Mouse (Mus musculus): ENCODE measurements at regions not wholly inside any gene's neighbourhood (a gene's known extent, or its start where the extent isn't known, plus 50 kb on each side); places are given as distances from the start of the nearest gene placed in this dataset.
A peak's percentile ranks its signal among the peaks of the same experiment; 100 is the strongest.

- Histone ChIP-seq H3K36me3 (ENCODE audit: control insufficient read depth, insufficient read depth, low read length) (no peaks in the 10 kb centered on the region), H3K9ac (ENCODE audit: low read length) (no peak overlapping the region), H3K4me3 (replicated peaks; ENCODE audit: low read length) (no peak overlapping the region), H3K27ac (ENCODE audit: low read length) (no peak overlapping the region), H3K9me3 (replicated peaks; ENCODE audit: control insufficient read depth, low read length) (no peaks in the 10 kb centered on the region), H3K4me1 (ENCODE audit: control insufficient read depth, insufficient read depth, low read length) (no peaks in the 10 kb centered on the region), H3K27me3 (ENCODE audit: control insufficient read depth, insufficient read depth, low read length) (no peaks in the 10 kb centered on the region), H3K4me2 (ENCODE audit: low read depth, low read length) (no peak overlapping the region)
- ATAC-seq (ENCODE audit: insufficient read depth, low FRiP score): no peak
- WGBS: 80% methylated on average over 7 of the region's 7 CpGs
Measured at GRCm38 (mm10) chr4:124414386-124414785, 196.2 kb downstream of the 3100002H09Rik start.

DNA sequence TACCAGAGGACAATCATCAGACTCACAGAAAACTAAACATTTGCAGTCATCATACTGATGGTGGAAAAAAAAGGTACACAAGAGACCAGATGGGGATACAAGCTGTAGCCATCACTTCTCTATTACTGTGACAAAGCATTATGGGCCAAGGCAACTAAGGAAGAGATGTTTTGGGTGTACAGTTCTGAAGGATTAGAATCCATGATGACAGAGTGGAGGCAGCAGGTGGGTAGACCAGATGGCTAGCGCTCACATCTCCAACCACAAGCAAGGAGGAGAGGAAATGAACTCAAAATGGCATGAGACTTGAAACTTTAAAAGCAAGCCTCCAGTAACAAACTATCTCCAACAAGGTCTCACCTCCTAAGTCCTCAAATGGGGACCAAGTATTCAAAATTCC lies 201.3 kb downstream of the 3100002H09Rik start:
- 88% methylated on average over 1 of the region's 1 CpGs for WGBS
- Histone ChIP-seq H3K27ac (ENCODE audit: low read length) (no peak overlapping the region), H3K27me3 (ENCODE audit: control insufficient read depth, insufficient read depth, low read length) (no peaks in the 10 kb centered on the region), H3K4me1 (ENCODE audit: control insufficient read depth, insufficient read depth, low read length) (no peaks in the 10 kb centered on the region), H3K4me2 (ENCODE audit: low read depth, low read length) (no peak overlapping the region), H3K36me3 (ENCODE audit: control insufficient read depth, insufficient read depth, low read length) (no peaks in the 10 kb centered on the region), H3K9me3 (replicated peaks; ENCODE audit: control insufficient read depth, low read length) (no peaks in the 10 kb centered on the region), H3K4me3 (replicated peaks; ENCODE audit: low read length) (no peak overlapping the region), H3K9ac (ENCODE audit: low read length) (no peak overlapping the region)
- no peak for ATAC-seq (ENCODE audit: insufficient read depth, low FRiP score)

GRCm38 (mm10) chr4:124402075-124402474 lies 208.5 kb downstream of the 3100002H09Rik start:
- no peak overlapping the region for H3K4me2 ChIP-seq (ENCODE audit: low read depth, low read length)
- H3K27ac ChIP-seq (ENCODE audit: low read length): no peak overlapping the region
- H3K27me3 ChIP-seq (ENCODE audit: control insufficient read depth, insufficient read depth, low read length): no peaks in the 10 kb centered on the region
- no peaks in the 10 kb centered on the region for H3K9me3 ChIP-seq (replicated peaks; ENCODE audit: control insufficient read depth, low read length)
- no peak for ATAC-seq (ENCODE audit: insufficient read depth, low FRiP score)
- H3K4me3 ChIP-seq (replicated peaks; ENCODE audit: low read length): no peak overlapping the region
- no peaks in the 10 kb centered on the region for H3K4me1 ChIP-seq (ENCODE audit: control insufficient read depth, insufficient read depth, low read length)
- H3K9ac ChIP-seq (ENCODE audit: low read length): no peak overlapping the region
- WGBS: 68% methylated on average over 8 of the region's 8 CpGs
- H3K36me3 ChIP-seq (ENCODE audit: control insufficient read depth, insufficient read depth, low read length): no peaks in the 10 kb centered on the region

DNA sequence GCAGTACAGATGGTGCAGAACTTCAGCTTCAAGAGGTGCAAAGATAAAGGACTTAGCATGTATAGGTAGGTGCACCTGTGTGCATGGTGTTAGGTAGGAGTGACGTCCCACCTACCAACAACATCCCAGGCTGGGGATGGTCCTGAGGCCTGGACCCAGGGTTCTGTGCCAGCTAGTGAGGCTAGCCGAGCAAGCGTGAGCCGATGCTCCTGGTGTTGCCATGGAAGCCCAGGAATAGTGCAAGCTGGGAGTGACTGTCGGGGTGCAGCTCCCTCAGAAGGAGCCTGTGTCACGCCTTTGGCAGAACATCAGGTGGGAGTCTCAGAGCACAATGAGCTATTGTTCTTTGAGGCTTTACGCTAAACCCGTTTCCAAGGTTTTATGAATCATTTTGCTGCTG lies 209.9 kb downstream of the 3100002H09Rik start:
- 0 out of 2 replicates have a peak, but pooled peaks cover 3% of the 10 kb centered on the region for H3K4me1 ChIP-seq (ENCODE audit: control insufficient read depth, insufficient read depth, low read length)
- no peak overlapping the region for H3K4me3 ChIP-seq (replicated peaks; ENCODE audit: low read length)
- no peak overlapping the region for H3K9ac ChIP-seq (ENCODE audit: low read length)
- H3K27ac ChIP-seq (ENCODE audit: low read length): no peak overlapping the region
- no peaks in the 10 kb centered on the region for H3K9me3 ChIP-seq (replicated peaks; ENCODE audit: control insufficient read depth, low read length)
- no peak overlapping the region for H3K4me2 ChIP-seq (ENCODE audit: low read depth, low read length)
- H3K36me3 ChIP-seq (ENCODE audit: control insufficient read depth, insufficient read depth, low read length): no peaks in the 10 kb centered on the region
- ATAC-seq (ENCODE audit: insufficient read depth, low FRiP score): peak; percentile 50; the same call in 1 of the 2 replicates
- 57% methylated on average over 8 of the region's 8 CpGs for WGBS
- no peaks in the 10 kb centered on the region for H3K27me3 ChIP-seq (ENCODE audit: control insufficient read depth, insufficient read depth, low read length)

DNA sequence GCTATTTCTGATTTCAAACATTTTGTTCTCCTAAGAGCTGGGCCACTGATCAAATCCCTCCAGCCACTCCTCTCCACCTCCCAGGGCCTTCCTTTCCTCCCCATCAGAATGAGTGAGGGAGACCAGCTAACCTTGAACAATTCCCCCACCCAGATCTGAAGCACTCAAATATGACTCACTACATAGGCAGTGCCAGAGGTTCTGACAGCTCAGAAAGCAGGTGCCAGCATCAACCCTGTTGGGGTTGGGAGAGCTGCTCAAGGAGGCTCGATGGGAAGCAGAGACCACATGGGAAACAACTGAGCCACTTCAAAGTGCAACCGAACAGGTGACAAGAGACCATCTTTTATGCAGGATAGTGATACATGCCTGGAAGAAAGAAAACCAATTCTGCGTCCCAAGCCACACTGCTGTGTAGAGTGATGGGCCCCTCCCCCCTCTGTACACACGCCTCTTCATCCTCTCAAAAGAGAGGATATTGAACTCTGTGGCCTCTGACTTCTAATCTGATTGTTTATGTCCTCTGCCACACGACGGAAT lies 210.4 kb downstream of the 3100002H09Rik start:
- Histone ChIP-seq H3K9ac (ENCODE audit: low read length) (no peak overlapping the region), H3K4me3 (replicated peaks; ENCODE audit: low read length) (no peak overlapping the region), H3K36me3 (ENCODE audit: control insufficient read depth, insufficient read depth, low read length) (no peaks in the 10 kb centered on the region), H3K4me1 (ENCODE audit: control insufficient read depth, insufficient read depth, low read length) (peaks cover 8% of the 10 kb centered on the region; the same call in 1 of the 2 replicates), H3K9me3 (replicated peaks; ENCODE audit: control insufficient read depth, low read length) (no peaks in the 10 kb centered on the region), H3K27ac (ENCODE audit: low read length) (no peak overlapping the region), H3K27me3 (ENCODE audit: control insufficient read depth, insufficient read depth, low read length) (no peaks in the 10 kb centered on the region), H3K4me2 (ENCODE audit: low read depth, low read length) (no peak overlapping the region)
- no peak for ATAC-seq (ENCODE audit: insufficient read depth, low FRiP score)
- 42% methylated on average over 6 of the region's 6 CpGs for WGBS

DNA sequence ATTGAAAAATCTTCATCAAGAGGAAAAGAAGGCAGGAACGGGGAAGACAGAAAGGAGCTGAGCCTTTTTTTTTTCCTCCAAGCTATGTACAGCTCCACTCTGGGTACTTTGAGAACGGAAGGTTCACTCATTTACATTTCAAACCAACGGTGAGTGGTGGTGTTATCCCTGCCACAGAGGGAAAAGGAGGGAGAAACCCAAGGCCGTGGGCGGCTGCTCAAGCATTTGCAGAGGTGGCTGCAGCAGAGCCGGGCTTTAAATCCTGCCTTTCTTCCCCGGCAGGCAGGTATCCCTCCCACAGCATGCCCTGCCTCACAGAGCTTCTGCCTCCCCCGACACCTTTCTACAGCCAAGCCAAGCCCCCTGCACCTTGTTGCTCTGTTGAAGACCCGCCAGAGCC lies 212.2 kb downstream of the 3100002H09Rik start:
- 35% methylated on average over 9 of the region's 9 CpGs for WGBS
- Histone ChIP-seq H3K4me1 (ENCODE audit: control insufficient read depth, insufficient read depth, low read length) (peaks cover 12% of the 10 kb centered on the region; the same call in 1 of the 2 replicates), H3K4me3 (replicated peaks; ENCODE audit: low read length) (no peak overlapping the region), H3K4me2 (ENCODE audit: low read depth, low read length) (no peak overlapping the region), H3K9ac (ENCODE audit: low read length) (no peak overlapping the region), H3K9me3 (replicated peaks; ENCODE audit: control insufficient read depth, low read length) (no peaks in the 10 kb centered on the region), H3K36me3 (ENCODE audit: control insufficient read depth, insufficient read depth, low read length) (no peaks in the 10 kb centered on the region), H3K27me3 (ENCODE audit: control insufficient read depth, insufficient read depth, low read length) (no peaks in the 10 kb centered on the region), H3K27ac (ENCODE audit: low read length) (no peak overlapping the region)
- ATAC-seq (ENCODE audit: insufficient read depth, low FRiP score): no peak

GRCm38 (mm10) chr4:124396566-124397283 lies 213.9 kb downstream of the 3100002H09Rik start:
- peaks cover 12% of the 10 kb centered on the region; the same call in 1 of the 2 replicates for H3K4me1 ChIP-seq (ENCODE audit: control insufficient read depth, insufficient read depth, low read length)
- H3K27me3 ChIP-seq (ENCODE audit: control insufficient read depth, insufficient read depth, low read length): no peaks in the 10 kb centered on the region
- no peaks in the 10 kb centered on the region for H3K36me3 ChIP-seq (ENCODE audit: control insufficient read depth, insufficient read depth, low read length)
- no peak overlapping the region for H3K27ac ChIP-seq (ENCODE audit: low read length)
- ATAC-seq (ENCODE audit: insufficient read depth, low FRiP score): no peak
- H3K9me3 ChIP-seq (replicated peaks; ENCODE audit: control insufficient read depth, low read length): no peaks in the 10 kb centered on the region
- no peak overlapping the region for H3K4me3 ChIP-seq (replicated peaks; ENCODE audit: low read length)
- H3K9ac ChIP-seq (ENCODE audit: low read length): no peak overlapping the region
- no peak overlapping the region for H3K4me2 ChIP-seq (ENCODE audit: low read depth, low read length)
- WGBS: 53% methylated on average over 13 of the region's 13 CpGs

DNA sequence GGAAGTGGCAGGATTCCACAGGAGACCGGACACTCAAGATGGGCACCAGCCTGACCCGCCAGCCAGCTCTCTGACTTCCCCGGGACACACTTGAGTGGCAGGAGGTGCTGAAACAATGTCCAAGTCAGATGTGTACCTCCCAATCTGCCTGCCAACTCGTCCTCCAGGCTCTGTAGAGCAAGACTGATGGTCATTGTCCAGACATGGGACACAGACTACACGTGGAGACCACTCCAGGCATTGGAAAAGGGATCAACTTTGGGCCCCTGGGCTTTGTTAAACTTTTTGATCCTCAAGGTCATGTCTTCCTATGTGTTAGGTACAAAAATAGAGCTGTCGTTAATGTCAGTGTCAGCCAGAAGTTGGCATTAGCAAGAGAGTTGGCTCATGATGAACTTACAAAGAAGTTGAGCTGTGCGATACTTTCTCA lies 214.6 kb downstream of the 3100002H09Rik start:
- no peak overlapping the region for H3K27ac ChIP-seq (ENCODE audit: low read length)
- no peaks in the 10 kb centered on the region for H3K9me3 ChIP-seq (replicated peaks; ENCODE audit: control insufficient read depth, low read length)
- no peaks in the 10 kb centered on the region for H3K36me3 ChIP-seq (ENCODE audit: control insufficient read depth, insufficient read depth, low read length)
- no peak overlapping the region for H3K9ac ChIP-seq (ENCODE audit: low read length)
- ATAC-seq (ENCODE audit: insufficient read depth, low FRiP score): no peak
- H3K27me3 ChIP-seq (ENCODE audit: control insufficient read depth, insufficient read depth, low read length): no peaks in the 10 kb centered on the region
- H3K4me1 ChIP-seq (ENCODE audit: control insufficient read depth, insufficient read depth, low read length): peaks cover 12% of the 10 kb centered on the region; the same call in 1 of the 2 replicates
- WGBS: 76% methylated on average over 7 of the region's 7 CpGs
- no peak overlapping the region for H3K4me3 ChIP-seq (replicated peaks; ENCODE audit: low read length)
- no peak overlapping the region for H3K4me2 ChIP-seq (ENCODE audit: low read depth, low read length)

GRCm38 (mm10) chr4:124395069-124395965 lies 215.3 kb downstream of the 3100002H09Rik start:
- Histone ChIP-seq H3K27ac (ENCODE audit: low read length) (no peak overlapping the region), H3K4me2 (ENCODE audit: low read depth, low read length) (no peak overlapping the region), H3K27me3 (ENCODE audit: control insufficient read depth, insufficient read depth, low read length) (no peaks in the 10 kb centered on the region), H3K4me1 (ENCODE audit: control insufficient read depth, insufficient read depth, low read length) (peaks cover 12% of the 10 kb centered on the region; the same call in 1 of the 2 replicates), H3K4me3 (replicated peaks; ENCODE audit: low read length) (no peak overlapping the region), H3K9ac (ENCODE audit: low read length) (no peak overlapping the region), H3K36me3 (ENCODE audit: control insufficient read depth, insufficient read depth, low read length) (no peaks in the 10 kb centered on the region), H3K9me3 (replicated peaks; ENCODE audit: control insufficient read depth, low read length) (no peaks in the 10 kb centered on the region)
- no peak for ATAC-seq (ENCODE audit: insufficient read depth, low FRiP score)
- WGBS: 40% methylated on average over 14 of the region's 14 CpGs
